ENCODE assay signal across 22 mouse cellular contexts in genomic region chr16:77598787-77599186, GRCm38 (mm10). TPM values are rescaled to one million over a fixed set of nuclear protein-coding genes. Genes with fewer than 3 reads are reported as not detected.
DNase-seq lines count a peak whose midpoint lies in the region; ATAC-seq lines count a peak whose summit lies in the region.
"Had no signal": no experiment of that assay in that cellular context is flagged by ENCODE, and none has a peak within 500 bp of the region (broad histone marks: within the 10 kb centered on the region; RNA-seq: fewer than 3 reads in every experiment).

No protein-coding gene starts in this region.

- H3K9ac ChIP-seq in hindbrain, embryonic 15.5 days: 0 out of 2 replicates have a peak overlapping the region, but pooled peaks have one; percentile 8
- H3K9ac ChIP-seq in hindbrain, embryonic 11.5 days (ENCODE audit: low read depth, low read length): no peak overlapping the region
- no peak overlapping the region for H3K9ac ChIP-seq in forebrain, embryonic 16.5 days (replicated peaks; ENCODE audit: low read depth, low read length)
- no peak overlapping the region; the same call in 1 of the 2 replicates for H3K9ac ChIP-seq in midbrain, embryonic 16.5 days (ENCODE audit: low read depth, low read length)
- H3K9ac ChIP-seq: embryonic facial prominence, embryonic 12.5 days; lung, embryonic 14.5 days had no signal

- peaks cover 5% of the 10 kb centered on the region; the same call in 1 of the 2 replicates for H3K36me3 ChIP-seq in hindbrain, embryonic 15.5 days
- H3K36me3 ChIP-seq in hindbrain, embryonic 11.5 days (ENCODE audit: control insufficient read depth, insufficient read depth, low read length): 0 out of 2 replicates have a peak, but pooled peaks cover 3% of the 10 kb centered on the region
- H3K36me3 ChIP-seq in forebrain, embryonic 16.5 days (ENCODE audit: control insufficient read depth, insufficient read depth): no peaks in the 10 kb centered on the region; the same call in 1 of the 2 replicates
- peaks cover 5% of the 10 kb centered on the region; the same call in 1 of the 2 replicates for H3K36me3 ChIP-seq in midbrain, embryonic 16.5 days (ENCODE audit: control insufficient read depth, insufficient read depth, low read length)

- H3K4me1 ChIP-seq in hindbrain, embryonic 15.5 days (replicated peaks): peaks cover 7% of the 10 kb centered on the region; the same call in 1 of the 2 replicates
- H3K4me1 ChIP-seq in hindbrain, embryonic 11.5 days (replicated peaks; ENCODE audit: control insufficient read depth, insufficient read depth, low read length): no peaks in the 10 kb centered on the region
- peaks cover 3% of the 10 kb centered on the region; the same call in 1 of the 2 replicates for H3K4me1 ChIP-seq in forebrain, embryonic 16.5 days (replicated peaks; ENCODE audit: control insufficient read depth, insufficient read depth, low read length)
- H3K4me1 ChIP-seq in midbrain, embryonic 16.5 days (ENCODE audit: control insufficient read depth, insufficient read depth, low read length): peaks cover 8% of the 10 kb centered on the region

- peak overlapping the region; percentile 51 for H3K27ac ChIP-seq in hindbrain, embryonic 15.5 days (replicated peaks)
- no peak overlapping the region for H3K27ac ChIP-seq in hindbrain, embryonic 11.5 days (ENCODE audit: low read depth, low read length)
- H3K27ac ChIP-seq in forebrain, embryonic 16.5 days (ENCODE audit: low read length): no peak overlapping the region
- H3K27ac ChIP-seq in midbrain, embryonic 16.5 days (ENCODE audit: low read length): peak overlapping the region; percentile 10; the same call in 1 of the 2 replicates
- H3K27ac ChIP-seq: embryonic facial prominence, embryonic 12.5 days had no signal

- no peaks in the 10 kb centered on the region for H3K9me3 ChIP-seq in hindbrain, embryonic 15.5 days
- H3K9me3 ChIP-seq in hindbrain, embryonic 11.5 days (ENCODE audit: control insufficient read depth, low read length): no peaks in the 10 kb centered on the region
- no peaks in the 10 kb centered on the region for H3K9me3 ChIP-seq in forebrain, embryonic 16.5 days (ENCODE audit: control insufficient read depth, low read length)
- H3K9me3 ChIP-seq in midbrain, embryonic 16.5 days (replicated peaks; ENCODE audit: control insufficient read depth, low read length, poor library complexity, severe bottlenecking): no peaks in the 10 kb centered on the region
- H3K9me3 ChIP-seq: embryonic facial prominence, embryonic 12.5 days had no signal

- WGBS in hindbrain, embryonic 15.5 days: 73% methylated on average over 8 of the region's 8 CpGs
- WGBS in hindbrain, embryonic 11.5 days: 86% methylated on average over 8 of the region's 8 CpGs
- WGBS in forebrain, embryonic 16.5 days: 70% methylated on average over 8 of the region's 8 CpGs
- WGBS in midbrain, embryonic 16.5 days: 58% methylated on average over 8 of the region's 8 CpGs

- peak; percentile 12 to 13 for DNase-seq in cerebellum, postnatal 25 days
- DNase-seq in cerebellum, adult 9-10 months: no peak
- no peak for DNase-seq in hindbrain, embryonic 11.5 days (ENCODE audit: low spot score)
- no peak for DNase-seq in spleen, postnatal 10 days (ENCODE audit: low spot score in 2 of 2)
- no peak for DNase-seq in ovary, postnatal 14 days (ENCODE audit: low spot score)
- DNase-seq: adrenal gland, adult 2 months; cerebellum, adult 9-11 months; gastrocnemius, postnatal 14 days; kidney, adult 8-10 months; kidney, postnatal 14 days; lung, embryonic 14.5 days; lung, postnatal 4 days; right cerebral cortex, adult 18-20 months; thymus, postnatal 36 days had no signal

- peak overlapping the region; percentile 24 for H3K4me3 ChIP-seq in hindbrain, embryonic 15.5 days
- no peak overlapping the region for H3K4me3 ChIP-seq in hindbrain, embryonic 11.5 days (ENCODE audit: low read depth, low read length)
- peak overlapping the region; percentile 22 for H3K4me3 ChIP-seq in forebrain, embryonic 16.5 days (replicated peaks; ENCODE audit: low read length)
- peak overlapping the region; percentile 12 for H3K4me3 ChIP-seq in midbrain, embryonic 16.5 days (ENCODE audit: low read depth, low read length)
- H3K4me3 ChIP-seq: embryonic facial prominence, embryonic 12.5 days; erythroblast, embryonic 14.5 days had no signal

- ATAC-seq in hindbrain, embryonic 15.5 days (ENCODE audit: low FRiP score, low read depth): no peak
- ATAC-seq in hindbrain, embryonic 11.5 days (ENCODE audit: low FRiP score): no peak
- no peak for ATAC-seq in forebrain, embryonic 16.5 days
- ATAC-seq in midbrain, embryonic 16.5 days: no peak

- peak overlapping the region; percentile 41 for H3K4me2 ChIP-seq in hindbrain, embryonic 15.5 days
- no peak overlapping the region for H3K4me2 ChIP-seq in hindbrain, embryonic 11.5 days (replicated peaks; ENCODE audit: low read depth, low read length)
- H3K4me2 ChIP-seq in forebrain, embryonic 16.5 days (ENCODE audit: low read length): peak overlapping the region; percentile 36
- H3K4me2 ChIP-seq in midbrain, embryonic 16.5 days (ENCODE audit: low read length): peak overlapping the region; percentile 34
- H3K4me2 ChIP-seq: embryonic facial prominence, embryonic 12.5 days; liver, embryonic 11.5 days; lung, embryonic 14.5 days had no signal

- H3K27me3 ChIP-seq in hindbrain, embryonic 15.5 days: no peaks in the 10 kb centered on the region
- H3K27me3 ChIP-seq in hindbrain, embryonic 11.5 days (ENCODE audit: control insufficient read depth, insufficient read depth, low read length): no peaks in the 10 kb centered on the region
- no peaks in the 10 kb centered on the region for H3K27me3 ChIP-seq in forebrain, embryonic 16.5 days (replicated peaks; ENCODE audit: control insufficient read depth, insufficient read depth, low read length)
- H3K27me3 ChIP-seq in midbrain, embryonic 16.5 days (ENCODE audit: control insufficient read depth, insufficient read depth, low read depth, low read length): no peaks in the 10 kb centered on the region
- H3K27me3 ChIP-seq: embryonic facial prominence, embryonic 12.5 days had no signal

RNA-seq across cellular contexts. Expression of gene Gm11146, which starts 3.1 kb away (rescaled TPM):
- polyA plus RNA-seq in hindbrain, embryonic 15.5 days (2015; fragmentation: Nextera tagmentation; extraction: Ambion mirVana): not detected in 2 replicates
- not detected in 2 replicates for polyA plus RNA-seq in hindbrain, embryonic 11.5 days (2014; fragmentation: Nextera tagmentation; extraction: Ambion mirVana)
- polyA plus RNA-seq in forebrain, embryonic 16.5 days (2015; fragmentation: Nextera tagmentation; extraction: Ambion mirVana): not detected in 2 replicates
- polyA plus RNA-seq in midbrain, embryonic 16.5 days (2015; fragmentation: Nextera tagmentation; extraction: Ambion mirVana): not detected in 2 replicates
- polyA plus RNA-seq: adrenal gland, adult 2 months; embryonic facial prominence, embryonic 12.5 days; erythroblast, embryonic 14.5 days; heart, postnatal 0 days; limb, embryonic 11.5 days; liver, embryonic 11.5 days; lung, embryonic 14.5 days had no signal

Comparison
In these comparisons a context has a peak if more than half of its experiments do, and no peak if none do; other contexts are left out.
1. DNase-seq: peak in cerebellum, postnatal 25 days (2 of 2); none in cerebellum, adult 9-10 months (single experiment), hindbrain, embryonic 11.5 days (single experiment), spleen, postnatal 10 days (0 of 2) and ovary, postnatal 14 days (single experiment).
2. H3K27ac ChIP-seq: peak in hindbrain, embryonic 15.5 days (single experiment) and midbrain, embryonic 16.5 days (single experiment); none in hindbrain, embryonic 11.5 days (single experiment) and forebrain, embryonic 16.5 days (single experiment).